Mouse (Mus musculus): ENCODE measurements around the gene B3galnt2.
"Not testable (repeated sequence)": the region's sequence is repeated elsewhere in the genome, so short reads cannot be mapped to it uniquely, and the experiment has no call there.

The B3galnt2 gene

GRCm38 (mm10) chr13:13953874-13954832 is at the start of gene B3galnt2:
TSS of gene B3galnt2 (plus strand) at chr13:13954469.
- DNase-seq, result peak; percentile 87 to 95

DNA sequence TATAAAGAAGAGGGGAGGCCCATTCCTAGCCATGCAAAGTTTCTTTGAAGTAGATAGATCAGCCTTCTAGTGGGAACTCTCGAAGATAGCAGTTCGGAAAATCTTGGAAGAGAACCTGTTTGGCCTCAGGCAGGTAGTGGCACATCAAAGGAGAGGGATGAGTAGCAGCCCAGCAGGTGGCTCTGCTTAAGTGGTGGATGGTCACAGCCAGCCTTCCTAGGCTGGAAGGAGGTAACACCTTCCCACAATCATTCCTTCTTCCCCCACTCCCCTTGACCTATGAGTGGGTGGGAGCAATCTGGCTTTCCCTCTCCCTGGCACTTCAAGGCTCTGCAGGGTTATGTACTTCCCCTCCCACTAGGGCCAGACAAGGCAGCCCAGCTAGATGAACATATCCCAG is 42.9 kb upstream of the B3galnt2 start:
- DNase-seq, result no peak

DNA sequence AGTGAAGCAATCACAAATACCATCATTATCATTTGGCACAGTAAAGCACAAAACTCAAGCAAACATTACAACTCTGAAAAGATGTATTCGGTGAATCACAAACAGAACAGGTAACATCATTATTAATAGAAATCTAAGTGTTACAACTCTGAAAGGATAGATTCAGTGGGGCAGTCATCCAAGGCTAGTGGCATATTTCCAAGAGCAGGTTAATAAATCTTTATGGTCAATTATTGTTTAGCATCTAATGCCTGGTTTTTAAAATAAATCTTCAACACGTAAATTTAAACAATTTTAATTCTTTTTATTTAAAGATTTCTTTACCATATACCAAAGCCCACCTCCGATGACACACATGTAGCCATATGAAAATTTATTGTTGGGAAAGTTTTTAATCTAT is 34.9 kb upstream of the B3galnt2 start:
- DNase-seq, result no peak

- DNase-seq, result no peak
These were observed 31.7 kb upstream of the B3galnt2 start for GRCm38 (mm10) chr13:13922526-13922925.

DNA sequence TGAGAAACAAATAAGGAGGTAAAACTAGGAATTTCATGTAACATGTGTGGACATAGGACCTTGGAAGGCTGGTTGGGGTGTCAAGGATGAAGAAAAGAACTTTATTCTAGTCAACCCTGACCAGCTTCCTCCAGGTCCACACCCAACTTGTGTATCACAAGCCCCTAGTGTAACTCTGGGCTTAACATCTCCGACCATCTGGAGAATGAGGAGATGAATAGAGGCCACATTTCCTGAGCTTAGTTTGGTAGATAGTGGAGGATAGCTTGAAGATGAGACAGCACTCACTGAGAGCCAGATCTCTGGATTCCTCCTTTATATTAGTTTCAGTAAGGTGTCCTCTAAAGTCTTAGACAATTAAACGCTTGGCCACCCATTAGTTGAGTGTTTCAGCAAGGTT is 24.3 kb upstream of the B3galnt2 start:
- DNase-seq, result no peak

- no peak for DNase-seq
These were observed 662 bp downstream of the B3galnt2 start for GRCm38 (mm10) chr13:13954931-13955330.

DNA sequence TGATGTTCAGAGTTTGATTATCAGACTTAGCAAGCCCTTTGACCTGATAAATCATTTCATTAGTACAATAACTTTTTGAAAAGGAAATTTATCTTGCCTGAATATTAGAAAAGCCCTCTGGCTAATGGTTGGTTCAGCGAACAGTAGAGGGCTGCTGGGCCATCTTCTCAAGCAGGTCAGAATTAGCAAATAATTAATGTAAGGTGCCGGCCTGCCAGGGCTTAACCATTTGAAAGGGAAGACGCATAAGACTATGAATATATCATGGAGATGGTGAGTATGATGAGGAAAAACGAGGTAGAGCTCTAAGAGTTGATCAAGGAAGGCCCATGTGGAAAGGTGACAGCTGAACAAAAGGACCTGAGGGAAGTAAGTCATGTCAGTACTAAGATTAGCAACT is 2.4 kb downstream of the B3galnt2 start:
- no peak for DNase-seq

- no peak for DNase-seq
These were observed 5.9 kb downstream of the B3galnt2 start for GRCm38 (mm10) chr13:13960211-13960610.

DNA sequence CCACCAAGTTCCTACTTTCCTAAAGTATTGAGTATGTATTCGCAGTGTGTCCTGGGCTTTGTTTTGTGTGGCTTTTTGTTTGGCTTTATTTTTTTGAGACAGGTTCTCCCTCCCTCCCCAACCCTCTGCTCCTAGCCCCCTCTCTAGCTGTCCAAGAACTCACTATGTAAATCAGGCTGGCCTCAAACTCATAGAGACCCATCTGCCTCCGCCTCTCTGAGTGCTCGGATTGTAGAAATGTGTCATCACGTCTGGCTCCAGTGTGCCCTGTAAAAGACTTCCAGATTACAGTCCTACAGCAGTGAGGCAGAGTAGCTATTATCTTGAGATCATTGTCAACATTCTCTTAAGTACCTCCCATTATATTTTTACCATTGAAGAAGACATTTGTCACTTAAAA is 6.8 kb downstream of the B3galnt2 start:
- DNase-seq, result no peak

DNA sequence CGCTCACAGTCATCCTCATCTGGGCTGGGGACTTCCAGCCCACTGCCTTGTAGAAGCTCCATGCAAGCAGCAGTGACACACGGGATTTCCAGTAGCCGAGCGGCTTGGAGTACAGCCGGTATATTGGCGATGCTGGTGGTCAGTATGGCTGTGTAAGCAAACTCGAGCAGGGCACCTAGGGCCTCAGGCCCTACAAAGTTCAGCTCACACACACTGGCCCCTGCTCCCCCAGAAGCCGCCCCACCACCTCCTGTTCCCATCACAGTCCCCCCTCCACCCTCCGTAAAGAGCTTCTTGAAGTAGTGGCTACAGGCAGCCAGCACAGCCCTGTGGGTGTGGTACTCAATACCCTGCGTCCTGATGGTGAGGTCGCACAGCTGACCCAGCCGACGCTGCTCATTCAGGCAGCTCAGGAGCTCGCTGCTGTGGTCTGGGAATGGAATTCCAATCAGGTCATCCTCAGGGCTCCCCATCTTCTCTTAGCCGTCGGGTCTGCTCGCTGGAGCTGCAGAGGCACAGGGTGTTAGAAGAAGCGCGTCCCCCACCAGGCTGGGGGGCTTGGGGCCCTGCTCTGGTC is 11.2 kb downstream of the B3galnt2 start:
- DNase-seq, result no peak

DNA sequence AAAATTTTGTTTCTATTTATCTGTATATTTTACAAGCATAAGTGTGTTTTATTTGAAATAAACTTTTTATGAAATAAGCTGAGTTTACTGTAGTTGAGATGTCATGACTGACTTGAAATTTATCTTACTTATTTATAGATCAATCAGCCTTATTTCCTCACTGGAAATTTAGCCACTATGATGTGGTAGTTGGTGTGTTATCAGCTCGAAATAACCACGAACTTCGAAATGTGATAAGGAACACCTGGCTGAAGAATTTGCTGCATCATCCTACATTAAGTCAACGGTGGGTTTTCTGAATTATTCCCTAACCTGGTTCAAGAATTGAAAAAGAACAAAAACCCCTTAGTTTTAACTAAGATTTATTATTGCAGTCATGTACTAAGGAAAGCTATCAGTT is 11.9 kb downstream of the B3galnt2 start:
- DNase-seq, result no peak

DNA sequence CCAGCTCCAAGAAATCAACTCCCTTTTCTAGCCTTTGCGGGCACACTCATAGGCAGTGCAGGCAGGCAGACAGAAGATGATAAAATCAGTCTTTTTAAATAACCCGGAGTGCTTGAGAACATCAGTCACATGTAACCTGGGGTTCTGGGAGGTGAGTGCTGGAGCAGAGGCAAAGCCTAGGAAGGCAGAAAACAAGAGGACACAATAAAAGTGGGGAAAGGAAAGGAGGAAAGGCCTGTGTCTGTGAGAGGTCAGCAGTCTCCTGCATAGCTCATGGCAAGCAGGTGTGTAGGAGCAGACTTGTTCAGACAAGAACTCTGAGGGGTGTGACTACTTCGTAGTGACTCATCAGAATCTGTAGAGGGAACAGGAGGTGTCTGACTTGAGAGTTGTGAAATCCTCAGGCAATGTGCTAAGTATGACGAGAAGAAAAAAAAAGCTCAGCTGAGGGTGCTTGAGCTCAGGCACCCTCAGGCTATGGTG is 14.4 kb downstream of the B3galnt2 start:
- DNase-seq, result no peak

GRCm38 (mm10) chr13:13969796-13970195 is 15.5 kb downstream of the B3galnt2 start:
- no peak for DNase-seq

- not testable (repeated sequence) for DNase-seq
These were observed 27.6 kb downstream of the B3galnt2 start for GRCm38 (mm10) chr13:13981842-13982241.

DNA sequence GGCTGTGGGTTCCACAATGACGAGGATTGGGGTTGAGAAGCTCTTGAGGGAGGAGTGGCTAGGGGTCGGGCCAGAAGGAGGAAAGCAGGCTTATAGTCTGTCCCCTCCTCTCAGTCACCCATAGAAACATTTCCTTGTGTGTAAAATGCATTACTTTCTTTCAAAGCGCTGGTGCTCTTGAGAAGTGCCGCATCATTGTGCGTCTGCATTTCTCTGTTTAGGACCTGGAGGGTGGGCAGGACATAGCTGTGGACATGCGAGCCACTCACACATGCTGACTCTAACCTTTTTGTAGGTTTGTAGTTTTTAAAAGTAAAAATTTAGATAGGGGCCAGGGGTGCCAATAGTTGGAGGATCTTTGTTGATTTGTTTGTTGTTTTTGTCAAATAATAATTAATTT is 29.3 kb downstream of the B3galnt2 start:
- no peak for DNase-seq

GRCm38 (mm10) chr13:13989135-13989534 is 34.9 kb downstream of the B3galnt2 start:
- no peak for DNase-seq

GRCm38 (mm10) chr13:13990391-13990790 is 36.1 kb downstream of the B3galnt2 start:
- DNase-seq, result no peak

DNA sequence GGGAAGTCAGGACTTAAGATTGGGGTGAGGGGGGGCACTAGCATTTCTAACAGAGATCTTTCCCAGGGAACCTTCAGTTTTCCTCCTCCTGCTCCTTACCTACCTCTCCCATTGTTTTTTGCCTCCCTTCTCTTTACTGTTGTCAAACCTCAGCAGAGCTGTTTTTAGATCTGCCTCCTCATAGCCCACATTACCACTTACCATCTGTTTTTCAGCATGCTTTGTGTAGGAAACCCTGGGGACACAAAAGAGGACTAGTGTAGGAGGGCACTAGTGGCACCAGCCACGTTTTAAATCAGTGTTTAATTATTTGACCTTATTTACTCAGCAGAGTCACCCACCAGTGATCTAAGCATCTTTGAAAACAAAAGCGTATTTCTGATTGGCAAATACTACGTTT is 38.8 kb downstream of the B3galnt2 start:
- no peak for DNase-seq

DNA sequence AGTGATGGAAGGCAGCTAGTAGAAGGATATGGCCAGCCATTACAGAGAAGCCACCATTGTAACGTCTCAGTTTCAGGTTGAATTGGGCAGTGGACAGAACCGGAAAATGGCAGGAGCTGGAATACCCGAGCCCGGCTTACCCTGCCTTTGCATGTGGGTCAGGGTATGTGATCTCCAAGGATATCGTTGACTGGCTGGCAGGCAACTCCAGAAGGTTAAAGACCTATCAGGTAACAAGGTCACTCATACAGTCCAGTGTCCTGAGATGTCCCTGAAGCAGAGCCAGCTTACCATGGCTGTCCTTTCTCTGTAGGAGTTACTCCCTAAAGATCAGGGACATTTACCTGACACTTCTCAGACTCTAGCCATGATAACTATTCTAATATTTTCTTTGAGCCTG is 40.8 kb downstream of the B3galnt2 start:
- DNase-seq, result no peak

DNA sequence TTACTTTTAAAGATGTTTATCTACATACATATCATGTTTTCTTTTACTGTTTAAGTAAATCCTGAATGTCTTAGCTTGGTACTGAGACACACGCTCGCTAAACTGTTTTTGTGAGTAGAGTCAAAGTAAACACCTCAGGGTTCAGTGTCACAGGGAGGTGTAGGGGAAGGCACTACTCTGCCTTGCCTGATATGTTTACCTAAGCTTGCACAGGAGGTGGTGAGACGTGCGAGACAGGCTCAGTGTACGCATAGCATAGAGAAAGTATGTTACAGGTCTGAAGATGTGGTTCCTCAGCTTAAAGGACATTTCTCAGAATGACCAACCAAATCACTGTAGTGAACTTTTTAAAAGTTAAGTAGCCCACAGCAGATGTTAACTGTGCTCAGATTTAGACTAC is 43.2 kb downstream of the B3galnt2 start:
- no peak for DNase-seq

DNA sequence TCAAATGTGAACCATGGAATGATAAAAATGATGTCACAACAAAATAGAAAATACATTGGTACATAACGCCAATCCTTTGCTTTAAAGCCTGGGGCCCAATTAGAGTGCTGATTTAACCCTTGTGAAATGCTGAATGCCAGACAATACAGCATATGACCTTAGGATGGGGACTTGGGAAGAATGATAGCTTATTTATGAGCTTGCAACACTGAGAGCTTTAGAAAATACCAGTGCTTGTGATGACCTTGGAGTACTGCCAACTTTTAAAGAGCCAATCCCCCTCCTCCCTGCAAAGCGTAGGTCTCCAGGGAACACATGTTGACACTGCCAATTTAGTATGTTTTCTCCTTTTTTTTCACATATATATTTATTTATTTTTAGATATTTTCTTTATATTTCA is 48.4 kb downstream of the B3galnt2 start:
- DNase-seq, result no peak

DNA sequence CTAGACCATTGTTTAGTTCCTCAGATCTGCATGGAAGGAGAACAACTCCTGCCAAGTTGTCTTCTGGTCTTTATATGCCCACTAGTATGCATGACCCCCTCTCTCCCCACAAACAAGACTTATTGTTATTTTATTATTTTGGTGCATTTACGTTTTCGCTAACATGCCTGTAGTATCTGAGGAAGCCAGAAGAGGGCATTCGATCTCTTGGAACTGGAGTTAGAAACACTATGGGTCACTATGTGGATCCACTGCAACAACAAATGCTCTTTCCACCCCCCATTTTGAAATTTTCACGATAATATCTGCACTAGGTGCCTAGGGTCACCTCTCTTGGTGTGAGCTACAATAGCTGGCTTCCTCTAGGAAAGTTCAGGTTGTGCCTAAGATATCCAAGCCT is 49.8 kb downstream of the B3galnt2 start:
- no peak for DNase-seq

DNA sequence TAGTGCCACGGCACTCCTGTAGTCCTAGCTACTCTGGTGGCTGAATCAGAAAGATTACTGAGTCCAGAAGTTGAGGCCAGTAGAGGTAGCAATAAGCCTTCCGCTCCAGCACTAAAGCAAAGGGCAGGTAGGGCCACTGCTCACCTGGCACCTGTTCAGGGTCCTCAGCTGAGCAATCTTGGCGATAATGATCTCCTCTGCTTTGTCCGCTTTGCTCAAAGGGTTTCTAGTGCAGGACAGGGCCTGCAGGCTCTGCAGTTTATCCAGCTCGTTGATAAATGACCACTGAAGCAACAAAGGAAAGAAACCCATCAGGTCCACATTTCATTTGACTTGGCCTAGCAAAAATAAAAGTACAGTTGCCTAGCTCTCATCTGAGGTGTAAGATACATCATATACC is 50.7 kb downstream of the B3galnt2 start:
- no peak for DNase-seq

- DNase-seq, result no peak
These were observed 51.8 kb downstream of the B3galnt2 start for GRCm38 (mm10) chr13:14006056-14006455.

All from spleen, adult 18-20 months (tissue).